9 mouse cellular contexts compared by ENCODE assay signal in the genomic region with DNA sequence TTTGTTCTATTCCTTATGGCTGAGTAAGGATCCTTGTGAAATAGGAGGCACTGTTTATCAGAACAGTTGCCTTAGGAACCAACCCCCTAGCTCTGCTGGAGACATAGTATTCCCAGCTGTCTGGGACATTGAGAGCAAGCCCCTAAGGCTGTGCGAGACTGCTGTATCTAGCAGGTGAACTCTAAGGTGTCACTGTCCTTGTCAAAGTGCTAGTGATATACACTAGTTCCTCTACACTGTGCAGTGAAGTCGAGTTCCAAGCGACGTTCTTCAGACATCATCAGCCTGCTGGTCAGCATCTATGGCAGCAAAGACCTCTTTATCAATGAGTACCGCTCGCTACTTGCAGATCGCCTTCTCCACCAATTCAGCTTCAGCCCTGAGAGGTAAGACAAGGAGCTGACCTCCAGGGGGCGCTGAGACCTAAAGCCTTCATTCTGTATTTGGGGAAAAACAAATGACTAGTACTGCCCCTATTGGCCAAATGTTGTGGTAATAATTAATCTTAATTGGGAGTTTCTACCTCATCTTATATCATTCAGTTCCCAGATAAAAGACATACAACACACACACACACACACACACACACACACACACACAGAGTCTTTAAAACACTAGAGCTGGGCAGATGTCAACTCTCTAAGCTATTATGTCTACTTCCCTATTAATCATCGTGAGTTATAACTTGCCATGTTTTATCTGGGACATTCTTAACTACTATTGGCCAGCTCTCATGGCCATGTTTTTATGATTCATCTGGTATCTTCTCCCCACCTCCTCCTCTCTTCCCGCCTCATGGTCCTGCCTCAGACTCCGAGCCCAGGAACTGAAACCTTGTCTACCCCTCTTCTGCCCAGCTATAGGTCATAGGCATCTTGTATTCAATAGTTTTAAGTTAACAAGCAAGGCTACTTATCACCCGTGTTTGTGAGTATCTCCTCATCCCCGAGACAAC. TPM values are rescaled to one million over a fixed set of nuclear protein-coding genes. Genes with fewer than 3 reads are reported as not detected.
A peak's percentile ranks its signal among the peaks of the same experiment; 100 is the strongest.
DNase-seq lines count a peak whose midpoint lies in the region; ATAC-seq and TF ChIP-seq lines count a peak whose summit lies in the region.
"Had no signal": no experiment of that assay in that cellular context is flagged by ENCODE, and none has a peak within 500 bp of the region (broad histone marks: within the 10 kb centered on the region; RNA-seq: fewer than 3 reads in every experiment).

No protein-coding gene starts in this region.

- no peak overlapping the region for H3K27ac ChIP-seq in midbrain, postnatal 0 days (ENCODE audit: low read depth, low read length)
- H3K27ac ChIP-seq: neural tube, embryonic 12.5 days had no signal

- no peaks in the 10 kb centered on the region for H3K27me3 ChIP-seq in midbrain, postnatal 0 days (ENCODE audit: insufficient read depth, low read length)
- H3K27me3 ChIP-seq: neural tube, embryonic 12.5 days had no signal

- no peak overlapping the region for H3K4me2 ChIP-seq in midbrain, postnatal 0 days (ENCODE audit: low read depth, low read length, poor library complexity, severe bottlenecking)
- H3K4me2 ChIP-seq: neural tube, embryonic 12.5 days had no signal

- ATAC-seq in erythroid progenitor cell, adult 5-6 weeks (replicated peaks; ENCODE audit: low FRiP score, poor library complexity, severe bottlenecking), result peak; percentile 84
- no peak for ATAC-seq in midbrain, postnatal 0 days (ENCODE audit: low FRiP score)

- no peak overlapping the region for H3K9ac ChIP-seq in midbrain, postnatal 0 days (replicated peaks; ENCODE audit: low read length, poor library complexity, severe bottlenecking)
- H3K9ac ChIP-seq: neural tube, embryonic 12.5 days had no signal

- WGBS in midbrain, postnatal 0 days, result 61% methylated on average over 13 of the region's 13 CpGs

- H3K9me3 ChIP-seq in midbrain, postnatal 0 days (ENCODE audit: low read length), result no peaks in the 10 kb centered on the region
- H3K9me3 ChIP-seq: neural tube, embryonic 12.5 days had no signal

- peaks cover 70% of the 10 kb centered on the region for H3K36me3 ChIP-seq in midbrain, postnatal 0 days (ENCODE audit: insufficient read depth, low read length)

- H3K4me3 ChIP-seq in midbrain, postnatal 0 days (ENCODE audit: low read depth, low read length), result no peak overlapping the region
- H3K4me3 ChIP-seq: neural tube, embryonic 12.5 days had no signal

- peak; percentile 90 for TF ChIP-seq CTCF in midbrain, postnatal 0 days (IDR thresholded peaks at IDR 0.05)

- peak; percentile 75 for DNase-seq in ovary, postnatal 36 days (ENCODE audit: low spot score)
- no peak for DNase-seq in ovary, adult 18-20 months (ENCODE audit: low spot score)
- DNase-seq in c-Kit-negative CD71-positive TER-119-positive erythroid progenitor cells, embryonic 14.5 days (ENCODE audit: low read depth, low spot score), result peak; percentile 65
- DNase-seq in induced T-regulatory cell, adult 2 months (ENCODE audit: low read depth), result peak; percentile 92
- peak; percentile 80 for DNase-seq in liver
- peak; percentile 91 for DNase-seq in midbrain, postnatal 0 days (ENCODE audit: low spot score)
- peak; percentile 78 for DNase-seq in thymus, postnatal 0 days (ENCODE audit: low spot score)

- no peaks in the 10 kb centered on the region for H3K4me1 ChIP-seq in midbrain, postnatal 0 days (ENCODE audit: insufficient read depth, low read length)
- H3K4me1 ChIP-seq: neural tube, embryonic 12.5 days had no signal

RNA-seq across cellular contexts. Expression of a gene that starts 6.9 kb away (rescaled TPM):
- 34.6 and 55.8 TPM in 2 replicates for total RNA-seq in erythroid progenitor cell, adult 5-6 weeks (2015; ENCODE audit: low replicate concordance)
- total RNA-seq in erythroid progenitor cell, adult 5-6 weeks (2017; ENCODE audit: low replicate concordance), result 29.7 and 40.0 TPM in 2 replicates
- total RNA-seq in midbrain, postnatal 0 days (2014; rRNA removed), result 35.0 and 39.3 TPM in 2 replicates
- 103 and 107 TPM in 2 replicates for polyA plus RNA-seq in midbrain, postnatal 0 days (2015; fragmentation: Nextera tagmentation; extraction: Ambion mirVana)
- 71.5 and 80.6 TPM in 2 replicates for polyA plus RNA-seq in thymus, postnatal 0 days (2015; fragmentation: Nextera tagmentation; extraction: Ambion mirVana)

RNA-seq across cellular contexts. Expression of a gene that starts 7.0 kb away (rescaled TPM):
- total RNA-seq in erythroid progenitor cell, adult 5-6 weeks (2015; ENCODE audit: low replicate concordance), result 114 and 128 TPM in 2 replicates
- total RNA-seq in erythroid progenitor cell, adult 5-6 weeks (2017; ENCODE audit: low replicate concordance), result 46.2 and 81.0 TPM in 2 replicates
- total RNA-seq in midbrain, postnatal 0 days (2014; rRNA removed), result 71.7 and 83.9 TPM in 2 replicates
- 158 and 172 TPM in 2 replicates for polyA plus RNA-seq in midbrain, postnatal 0 days (2015; fragmentation: Nextera tagmentation; extraction: Ambion mirVana)
- polyA plus RNA-seq in thymus, postnatal 0 days (2015; fragmentation: Nextera tagmentation; extraction: Ambion mirVana), result 322 and 323 TPM in 2 replicates

RNA-seq across cellular contexts. Expression of a gene that starts 8.7 kb away (rescaled TPM):
- not detected in 2 replicates for total RNA-seq in erythroid progenitor cell, adult 5-6 weeks (2015; ENCODE audit: low replicate concordance)
- not detected in 2 replicates for total RNA-seq in erythroid progenitor cell, adult 5-6 weeks (2017; ENCODE audit: low replicate concordance)
- total RNA-seq in midbrain, postnatal 0 days (2014; rRNA removed), result not detected in 2 replicates
- polyA plus RNA-seq in midbrain, postnatal 0 days (2015; fragmentation: Nextera tagmentation; extraction: Ambion mirVana), result not detected in 2 replicates
- polyA plus RNA-seq in thymus, postnatal 0 days (2015; fragmentation: Nextera tagmentation; extraction: Ambion mirVana), result not detected in 2 replicates
- polyA plus RNA-seq: neural tube, embryonic 12.5 days had no signal

RNA-seq across cellular contexts. Expression of a gene that starts 10.5 kb away (rescaled TPM):
- not detected in 2 replicates for total RNA-seq in erythroid progenitor cell, adult 5-6 weeks (2015; ENCODE audit: low replicate concordance)
- not detected in 2 replicates for total RNA-seq in erythroid progenitor cell, adult 5-6 weeks (2017; ENCODE audit: low replicate concordance)
- total RNA-seq in midbrain, postnatal 0 days (2014; rRNA removed), result not detected in 2 replicates
- polyA plus RNA-seq in midbrain, postnatal 0 days (2015; fragmentation: Nextera tagmentation; extraction: Ambion mirVana), result 0.23 and 0.26 TPM in 2 replicates
- polyA plus RNA-seq in thymus, postnatal 0 days (2015; fragmentation: Nextera tagmentation; extraction: Ambion mirVana), result 1.4 and 3.6 TPM in 2 replicates
- polyA plus RNA-seq: neural tube, embryonic 12.5 days had no signal

RNA-seq across cellular contexts. Expression of a gene that starts 16.8 kb away (rescaled TPM):
- 1.1 TPM in 1 of 2 replicates, not detected in the other for total RNA-seq in erythroid progenitor cell, adult 5-6 weeks (2015; ENCODE audit: low replicate concordance)
- 1.0 and 2.2 TPM in 2 replicates for total RNA-seq in erythroid progenitor cell, adult 5-6 weeks (2017; ENCODE audit: low replicate concordance)
- 23.7 and 45.5 TPM in 2 replicates for total RNA-seq in midbrain, postnatal 0 days (2014; rRNA removed)
- polyA plus RNA-seq in midbrain, postnatal 0 days (2015; fragmentation: Nextera tagmentation; extraction: Ambion mirVana), result 17.8 and 18.1 TPM in 2 replicates
- 10.2 and 12.6 TPM in 2 replicates for polyA plus RNA-seq in thymus, postnatal 0 days (2015; fragmentation: Nextera tagmentation; extraction: Ambion mirVana)
